Mouse (Mus musculus) small intestine, adult 2 months (tissue): Measurements from ENCODE around the gene Vps26c.
A peak's percentile ranks its signal among the peaks of the same experiment; 100 is the strongest.

Experiments
- CTCF ChIP-seq: fragments of 200-500 bp; IDR thresholded peaks from 2 replicates; pipeline ENCODE4 v1.5.1; 2012; ENCODE audit warnings: low read depth, mild to moderate bottlenecking, control low read depth, inconsistent platforms, low read length, moderate library complexity, mixed read lengths; ENCODE audit not compliant: insufficient replicate concordance, insufficient read length; ENCODE audit errors: extremely low read depth
- POLR2A ChIP-seq: fragments of 200-500 bp; IDR thresholded peaks from 2 replicates; pipeline ENCODE4 v1.6.1; 2012; ENCODE audit warnings: low read depth, mild to moderate bottlenecking, control low read depth, inconsistent platforms, low read length, moderate library complexity

DNA sequence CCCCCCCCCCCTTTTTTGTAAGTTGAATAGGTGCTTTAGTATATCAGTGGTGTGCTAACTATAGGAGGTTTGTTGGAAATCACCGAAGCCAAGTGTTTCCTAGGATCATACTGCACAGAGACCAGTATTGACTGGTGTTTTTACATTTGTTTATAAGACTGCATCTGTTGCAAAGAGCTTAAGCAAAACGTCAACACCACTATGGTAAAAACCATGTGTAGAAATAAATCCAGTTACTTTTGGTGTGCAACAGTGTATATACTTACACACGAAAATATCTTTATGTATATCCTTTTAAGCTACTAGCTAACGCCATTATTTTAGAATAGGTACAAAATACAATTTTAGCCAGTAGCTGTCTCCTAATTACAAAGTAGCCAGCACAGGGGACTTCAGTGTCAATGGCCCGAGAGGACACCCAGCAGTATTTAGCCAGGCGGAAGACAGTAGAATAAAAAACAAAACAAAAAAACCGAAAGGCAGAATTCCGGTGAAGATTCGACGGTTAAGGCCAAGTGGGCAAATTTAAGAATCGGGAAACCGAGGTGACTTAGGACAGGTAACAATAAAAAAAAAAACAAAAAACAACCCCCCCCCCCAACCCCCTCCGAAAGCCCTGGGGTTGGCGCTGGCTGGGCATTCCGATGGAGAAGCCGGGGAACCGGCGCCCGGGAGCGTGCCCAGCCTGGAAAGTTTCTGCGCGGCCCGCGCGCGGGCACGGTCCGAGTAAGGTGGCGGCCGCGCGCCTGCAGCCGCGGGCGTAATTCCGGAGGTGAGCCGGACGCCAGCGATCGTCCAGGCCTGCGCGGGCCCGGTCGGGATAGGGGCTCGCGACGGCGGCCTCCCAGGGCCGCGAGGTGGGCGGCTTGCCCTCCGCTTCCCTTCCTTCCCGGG, 42.0 kb upstream of the Vps26c start:
- TF ChIP-seq CTCF = no peak
- TF ChIP-seq POLR2A = peak; percentile 62; the same call in 1 of the 2 replicates
